Mouse (Mus musculus) lung, adult 2 months (tissue): ENCODE results near the gene Wnt11. TPM values are rescaled to one million over a fixed set of nuclear protein-coding genes. Genes with fewer than 3 reads are reported as not detected.
A peak's percentile ranks its signal among the peaks of the same experiment; 100 is the strongest.

Source experiments
- DNase-seq: peaks from one replicate; pipeline ENCODE4 v3.0.0; 2022
- H3K4me1 ChIP-seq: fragments of 200-500 bp; 2 replicates; pipeline ENCODE4 v1.6.1; 2011; ENCODE audit warnings: low read length; ENCODE audit not compliant: control insufficient read depth, insufficient read depth
- H3K4me3 ChIP-seq: fragments of 200-500 bp; replicated peaks from 2 replicates; pipeline ENCODE3; 2011; ENCODE audit warnings: low read depth, mild to moderate bottlenecking, control low read depth, low read length; ENCODE audit errors: extremely low read depth
- CTCF ChIP-seq: fragments of 200-500 bp; IDR thresholded peaks from 2 replicates; pipeline ENCODE4 v1.5.1; 2011; ENCODE audit warnings: mild to moderate bottlenecking, low read length, control low read depth; ENCODE audit not compliant: insufficient read depth
- POLR2A ChIP-seq: fragments of 200-500 bp; IDR thresholded peaks from 2 replicates; pipeline ENCODE4 v1.6.1; 2011; ENCODE audit warnings: low read depth, mild to moderate bottlenecking, control low read depth, low read length, borderline replicate concordance; ENCODE audit errors: extremely low read depth
- WGBS: fragments of 180-500 bp; shearing (Covaris S2); methylation state at CpG from one replicate; pipeline ENCODE4 v1.1.7; 2018; 5-methylcytosine and 5-hydroxymethylcytosine counted together
- polyA plus RNA-seq: library from polyadenylated mRNA; depleted of rRNA; stranded (reverse); fragments of >200 nt; gene quantifications from 2 replicates; pipeline ENCODE4 v1.2.3, GENCODE M21; 2012

The Wnt11 gene
- polyA plus RNA-seq, 1 experiment = 35.1 TPM

- TF ChIP-seq CTCF (no peak), POLR2A (no peak)
- 81% methylated on average over 3 of the region's 3 CpGs for WGBS
- peaks cover 17% of the 10 kb centered on the region for H3K4me1 ChIP-seq
- no peak for DNase-seq
- H3K4me3 ChIP-seq = no peak overlapping the region
These were observed 5.9 kb downstream of the Wnt11 start for GRCm38 (mm10) chr7:98840771-98841170.

- Histone ChIP-seq H3K4me1 (peaks cover 8% of the 10 kb centered on the region; the same call in 1 of the 2 replicates), H3K4me3 (no peak overlapping the region)
- WGBS = 51% methylated on average over 3 of the region's 3 CpGs
- no peak for TF ChIP-seq POLR2A
- TF ChIP-seq CTCF = no peak
- peak; percentile 38 for DNase-seq
These were observed 6.9 kb downstream of the Wnt11 start for GRCm38 (mm10) chr7:98841802-98842201.

GRCm38 (mm10) chr7:98842997-98843396, 8.1 kb downstream of the Wnt11 start:
- WGBS = 86% methylated on average over 3 of the region's 3 CpGs
- 0 out of 2 replicates have a peak, but pooled peaks cover 7% of the 10 kb centered on the region for H3K4me1 ChIP-seq
- DNase-seq = no peak

GRCm38 (mm10) chr7:98843649-98844048, 8.7 kb downstream of the Wnt11 start:
- H3K4me1 ChIP-seq = peaks cover 2% of the 10 kb centered on the region; the same call in 1 of the 2 replicates
- WGBS = 67% methylated on average over 7 of the region's 7 CpGs

More at GRCm38 (mm10) chr7:98842997-98843396, 8.1 kb downstream of the Wnt11 start:
- TF ChIP-seq POLR2A = no peak
- TF ChIP-seq CTCF = no peak
- H3K4me3 ChIP-seq = no peak overlapping the region

GRCm38 (mm10) chr7:98848899-98849640, 14.2 kb downstream of the Wnt11 start:
- peak; percentile 14 for DNase-seq
- TF ChIP-seq POLR2A = no peak
- no peak for TF ChIP-seq CTCF
- Histone ChIP-seq H3K4me3 (no peak overlapping the region), H3K4me1 (peaks cover 3% of the 10 kb centered on the region; the same call in 1 of the 2 replicates)
- WGBS = 62% methylated on average over 8 of the region's 8 CpGs

More at GRCm38 (mm10) chr7:98843649-98844048, 8.7 kb downstream of the Wnt11 start:
- no peak for DNase-seq
- no peak for TF ChIP-seq CTCF
- no peak for TF ChIP-seq POLR2A
- no peak overlapping the region for H3K4me3 ChIP-seq

GRCm38 (mm10) chr7:98850388-98850787, 15.5 kb downstream of the Wnt11 start:
- no peak for DNase-seq
- no peak for TF ChIP-seq CTCF
- no peak for TF ChIP-seq POLR2A
- Histone ChIP-seq H3K4me1 (peaks cover 3% of the 10 kb centered on the region; the same call in 1 of the 2 replicates), H3K4me3 (no peak overlapping the region)
- 84% methylated on average over 5 of the region's 5 CpGs for WGBS

GRCm38 (mm10) chr7:98851220-98851619, 16.3 kb downstream of the Wnt11 start:
- 41% methylated on average over 9 of the region's 9 CpGs for WGBS
- no peak for TF ChIP-seq CTCF
- TF ChIP-seq POLR2A = no peak
- H3K4me1 ChIP-seq = peaks cover 3% of the 10 kb centered on the region; the same call in 1 of the 2 replicates
- H3K4me3 ChIP-seq = no peak overlapping the region
- DNase-seq = no peak

- 87% methylated on average over 18 of the region's 18 CpGs for WGBS
- DNase-seq = no peak
These were observed 18.2 kb downstream of the Wnt11 start for GRCm38 (mm10) chr7:98852950-98853650.

GRCm38 (mm10) chr7:98853806-98854205, 18.9 kb downstream of the Wnt11 start:
- DNase-seq = no peak
- 81% methylated on average over 6 of the region's 6 CpGs for WGBS
- Histone ChIP-seq H3K4me1 (peaks cover 3% of the 10 kb centered on the region; the same call in 1 of the 2 replicates), H3K4me3 (no peak overlapping the region)
- TF ChIP-seq POLR2A (no peak), CTCF (no peak)

More at GRCm38 (mm10) chr7:98852950-98853650, 18.2 kb downstream of the Wnt11 start:
- Histone ChIP-seq H3K4me3 (no peak overlapping the region), H3K4me1 (peaks cover 3% of the 10 kb centered on the region; the same call in 1 of the 2 replicates)
- no peak for TF ChIP-seq POLR2A
- no peak for TF ChIP-seq CTCF
